Mouse (Mus musculus) bone marrow macrophage, adult 2 months (primary cell): Measurements from ENCODE around the gene Cdkl3.

ENCODE experiments used
- CTCF ChIP-seq: IDR thresholded peaks from 2 replicates; pipeline ENCODE4 v1.5.1; 2012; ENCODE audit warnings: low read depth, mild to moderate bottlenecking, low read length, moderate library complexity
- POLR2A ChIP-seq: IDR thresholded peaks from 2 replicates; pipeline ENCODE4 v1.6.1; 2012; ENCODE audit warnings: mild to moderate bottlenecking, low read depth, low read length, borderline replicate concordance

- TF ChIP-seq POLR2A (no peak), CTCF (no peak)
These were observed 7.0 kb downstream of the Cdkl3 start for GRCm38 (mm10) chr11:52011011-52011410.
